ENCODE assay signal across 17 mouse cellular contexts in the genomic region with DNA sequence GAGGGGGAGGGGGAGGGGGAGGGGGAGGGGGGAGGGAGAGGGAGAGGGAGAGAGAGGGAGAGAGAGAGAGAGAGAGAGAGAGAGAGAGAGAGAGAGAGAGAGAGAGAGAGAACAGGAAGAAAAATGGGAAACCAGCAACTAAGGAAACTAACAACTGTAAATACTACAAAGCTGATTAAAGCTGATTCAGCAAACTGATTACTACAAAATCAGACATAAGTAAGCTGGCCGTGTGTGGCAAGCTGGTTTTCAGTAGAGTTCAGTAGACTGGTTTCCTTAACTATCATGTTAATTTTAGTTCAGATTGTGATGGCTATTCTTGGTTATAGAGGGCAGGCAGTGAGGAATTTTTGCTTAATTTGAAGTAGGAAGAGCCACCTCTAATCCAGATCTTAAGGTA. TPM values are rescaled to one million over a fixed set of nuclear protein-coding genes. Genes with fewer than 3 reads are reported as not detected.
"Had no signal": no experiment of that assay in that cellular context is flagged by ENCODE, and none has a peak within 500 bp of the region (broad histone marks: within the 10 kb centered on the region; RNA-seq: fewer than 3 reads in every experiment).

No protein-coding gene starts in this region.

- H3K4me2 ChIP-seq: neural tube, embryonic 13.5 days; neural tube, embryonic 15.5 days; stomach, embryonic 15.5 days had no signal

- H3K9me3 ChIP-seq: neural tube, embryonic 13.5 days; neural tube, embryonic 15.5 days; stomach, embryonic 15.5 days had no signal

- H3K4me3 ChIP-seq: neural tube, embryonic 13.5 days; neural tube, embryonic 15.5 days; stomach, embryonic 15.5 days had no signal

- H3K36me3 ChIP-seq: neural tube, embryonic 13.5 days; neural tube, embryonic 15.5 days; stomach, embryonic 15.5 days had no signal

- H3K9ac ChIP-seq: neural tube, embryonic 13.5 days; neural tube, embryonic 15.5 days; stomach, embryonic 15.5 days had no signal

- H3K27me3 ChIP-seq: neural tube, embryonic 13.5 days; neural tube, embryonic 15.5 days; stomach, embryonic 15.5 days had no signal

- H3K4me1 ChIP-seq: stomach, embryonic 15.5 days had no signal

- DNase-seq: retina, postnatal 1 day; right cerebral cortex, adult 18-20 months; right cerebral cortex, postnatal 14 days; right cerebral cortex, postnatal 25 days; right cerebral cortex, postnatal 4 days; spleen, adult 18-20 months; thymus, adult 18-20 months; thymus, adult 2 months; thymus, postnatal 14 days; thymus, postnatal 25 days; thymus, postnatal 36 days; thymus, postnatal 4 days had no signal

- H3K27ac ChIP-seq: neural tube, embryonic 13.5 days; neural tube, embryonic 15.5 days; stomach, embryonic 15.5 days; stomach, postnatal 0 days had no signal

RNA-seq across cellular contexts. Expression of a gene that starts 23.2 kb away (rescaled TPM):
- total RNA-seq: neutrophil, adult 5-6 weeks had no signal
